Mouse (Mus musculus): ENCODE results near the gene Commd7. TPM values are rescaled to one million over a fixed set of nuclear protein-coding genes. Genes with fewer than 3 reads are reported as not detected.

The Commd7 gene
- polyA plus RNA-seq, 1 experiment from 2014 or later: 63.1 TPM

Other genes starting within 250 kb of the Commd7 start
- gene 4930404H24Rik, start 140.0 kb downstream of the Commd7 start, polyA plus RNA-seq (2016; fragmentation: Nextera tagmentation; extraction: Ambion mirVana): not detected in 2 replicates
- 31.8 and 32.7 TPM in 2 replicates for gene Nol4l, start 102.8 kb downstream of the Commd7 start, polyA plus RNA-seq (2016; fragmentation: Nextera tagmentation; extraction: Ambion mirVana)
- 10.3 and 12.5 TPM in 2 replicates for gene Dnmt3b, start 16.7 kb upstream of the Commd7 start, polyA plus RNA-seq (2016; fragmentation: Nextera tagmentation; extraction: Ambion mirVana)
- not detected in 2 replicates for gene Dnmt3c, start 63.9 kb upstream of the Commd7 start, polyA plus RNA-seq (2016; fragmentation: Nextera tagmentation; extraction: Ambion mirVana)
- gene Mapre1, start 108.5 kb upstream of the Commd7 start, polyA plus RNA-seq (2016; fragmentation: Nextera tagmentation; extraction: Ambion mirVana): 362 and 384 TPM in 2 replicates
- gene Efcab8, start 147.2 kb upstream of the Commd7 start, polyA plus RNA-seq (2016; fragmentation: Nextera tagmentation; extraction: Ambion mirVana): 0.05 TPM in 1 of 2 replicates, not detected in the other
- gene Sun5, start 238.3 kb upstream of the Commd7 start, polyA plus RNA-seq (2016; fragmentation: Nextera tagmentation; extraction: Ambion mirVana): not detected in 2 replicates
- gene Bpifb2, start 242.3 kb upstream of the Commd7 start, polyA plus RNA-seq (2016; fragmentation: Nextera tagmentation; extraction: Ambion mirVana): not detected in 2 replicates

Measured in midbrain, embryonic 12.5 days (tissue).